Comparison of ENCODE assay signal across 8 mouse cellular contexts in genomic region chrX:103695165-103695996, GRCm38 (mm10).
DNase-seq lines count a peak whose midpoint lies in the region; ATAC-seq and TF ChIP-seq lines count a peak whose summit lies in the region.

No protein-coding gene starts in this region.

- H3K36me3 ChIP-seq in embryonic facial prominence, embryonic 12.5 days = no peaks in the 10 kb centered on the region
- no peaks in the 10 kb centered on the region for H3K36me3 ChIP-seq in kidney, adult 2 months (ENCODE audit: control insufficient read depth, insufficient read depth, low read length)
- H3K36me3 ChIP-seq in limb, embryonic 11.5 days (ENCODE audit: control insufficient read depth, insufficient read depth, low read length) = no peaks in the 10 kb centered on the region
- H3K36me3 ChIP-seq in midbrain, embryonic 12.5 days = no peaks in the 10 kb centered on the region

- 0 out of 2 replicates have a peak overlapping the region, but pooled peaks have one; percentile 41 for H3K27ac ChIP-seq in embryonic facial prominence, embryonic 12.5 days
- peak overlapping the region; percentile 26; the same call in 1 of the 2 replicates for H3K27ac ChIP-seq in kidney, adult 2 months (ENCODE audit: insufficient read depth, low read depth, low read length)
- H3K27ac ChIP-seq in limb, embryonic 11.5 days (replicated peaks; ENCODE audit: low read depth, low read length) = 0 out of 2 replicates have a peak overlapping the region, but pooled peaks have one; percentile 6
- H3K27ac ChIP-seq in midbrain, embryonic 12.5 days (replicated peaks) = peak overlapping the region; percentile 66

- H3K4me1 ChIP-seq in embryonic facial prominence, embryonic 12.5 days = 0 out of 2 replicates have a peak, but pooled peaks cover 4% of the 10 kb centered on the region
- H3K4me1 ChIP-seq in kidney, adult 2 months (ENCODE audit: control insufficient read depth, insufficient read depth, low read length) = peaks cover 8% of the 10 kb centered on the region; the same call in 1 of the 2 replicates
- no peaks in the 10 kb centered on the region for H3K4me1 ChIP-seq in limb, embryonic 11.5 days (ENCODE audit: control insufficient read depth, insufficient read depth, low read length)
- 0 out of 2 replicates have a peak, but pooled peaks cover 9% of the 10 kb centered on the region for H3K4me1 ChIP-seq in midbrain, embryonic 12.5 days

- no peak for TF ChIP-seq POLR2A in kidney, adult 2 months (IDR thresholded peaks at IDR 0.05; ENCODE audit: low read depth, low read length)

- H3K4me3 ChIP-seq in embryonic facial prominence, embryonic 12.5 days = peak overlapping the region; percentile 40
- peak overlapping the region; percentile 58 for H3K4me3 ChIP-seq in kidney, adult 2 months (ENCODE audit: insufficient read depth, low read depth, low read length)
- H3K4me3 ChIP-seq in limb, embryonic 11.5 days (ENCODE audit: low read depth, low read length) = peak overlapping the region; percentile 32
- peak overlapping the region; percentile 40 for H3K4me3 ChIP-seq in midbrain, embryonic 12.5 days

- peak; percentile 55 for TF ChIP-seq CTCF in kidney, adult 2 months (conservative IDR thresholded peaks at IDR 0.05; ENCODE audit: insufficient read depth, insufficient read length, low read depth, low read length)

- ATAC-seq in embryonic facial prominence, embryonic 12.5 days (ENCODE audit: insufficient number of reproducible peaks, insufficient read depth, low FRiP score, low TSS enrichment) = peak; percentile 74
- peak; percentile 70 for ATAC-seq in limb, embryonic 11.5 days (ENCODE audit: insufficient number of reproducible peaks, low FRiP score, low TSS enrichment, low read depth)
- ATAC-seq in midbrain, embryonic 12.5 days (ENCODE audit: low FRiP score, low read depth) = peak; percentile 75

- DNase-seq in A20 (ENCODE audit: low read depth, low spot score) = peak; percentile 67
- peak; percentile 68 for DNase-seq in adrenal gland, postnatal 14 days
- DNase-seq in heart, adult 8-10 months (ENCODE audit: low spot score) = peak; percentile 51
- peak; percentile 71 for DNase-seq in kidney, adult 2 months
- DNase-seq in limb, embryonic 11.5 days (ENCODE audit: low spot score) = peak; percentile 66
- peak; percentile 18 to 44 for DNase-seq in spleen, postnatal 36 days (ENCODE audit: low spot score in 2 of 2)

- peak overlapping the region; percentile 31 for H3K9ac ChIP-seq in embryonic facial prominence, embryonic 12.5 days
- H3K9ac ChIP-seq in limb, embryonic 11.5 days (ENCODE audit: low read length) = peak overlapping the region; percentile 27
- peak overlapping the region; percentile 24 for H3K9ac ChIP-seq in midbrain, embryonic 12.5 days (replicated peaks)

- peak overlapping the region; percentile 74 for H3K4me2 ChIP-seq in embryonic facial prominence, embryonic 12.5 days (replicated peaks)
- H3K4me2 ChIP-seq in limb, embryonic 11.5 days (ENCODE audit: low read depth, severe bottlenecking) = peak overlapping the region; percentile 70
- peak overlapping the region; percentile 59 for H3K4me2 ChIP-seq in midbrain, embryonic 12.5 days (replicated peaks)

- WGBS in embryonic facial prominence, embryonic 12.5 days = under 1% methylated on average over 37 of the region's 41 CpGs
- 0% methylated on average over 38 of the region's 41 CpGs for WGBS in kidney, adult 2 months
- under 1% methylated on average over 40 of the region's 41 CpGs for WGBS in limb, embryonic 11.5 days
- WGBS in midbrain, embryonic 12.5 days = 2% methylated on average over 39 of the region's 41 CpGs

- H3K9me3 ChIP-seq in embryonic facial prominence, embryonic 12.5 days = no peaks in the 10 kb centered on the region
- H3K9me3 ChIP-seq in limb, embryonic 11.5 days (ENCODE audit: control insufficient read depth, low read length) = no peaks in the 10 kb centered on the region
- H3K9me3 ChIP-seq in midbrain, embryonic 12.5 days = no peaks in the 10 kb centered on the region

- peaks cover 63% of the 10 kb centered on the region for H3K27me3 ChIP-seq in embryonic facial prominence, embryonic 12.5 days
- H3K27me3 ChIP-seq in kidney, adult 2 months (replicated peaks; ENCODE audit: control insufficient read depth, insufficient read depth, low read length) = no peaks in the 10 kb centered on the region
- H3K27me3 ChIP-seq in limb, embryonic 11.5 days (ENCODE audit: control insufficient read depth, insufficient read depth, low read length) = peaks cover 46% of the 10 kb centered on the region
- H3K27me3 ChIP-seq in midbrain, embryonic 12.5 days = peaks cover 97% of the 10 kb centered on the region

Comparison
In these comparisons a context has a peak if more than half of its experiments do, and no peak if none do; other contexts are left out.
1. Peak in every context shown above with its lines: DNase-seq, ATAC-seq, H3K4me3 ChIP-seq and H3K27ac ChIP-seq.
2. H3K27ac ChIP-seq: peak in every context shown above with its lines; median percentile 66 in midbrain, embryonic 12.5 days; 41 in embryonic facial prominence, embryonic 12.5 days; 26 in kidney, adult 2 months; 6 in limb, embryonic 11.5 days.